Mouse (Mus musculus) 3T3-L1 (cell line): Measurements from ENCODE around the gene Iqcn.

Experiments
- DNase-seq: peaks from one replicate; pipeline ENCODE4 v3.0.0-alpha.2; 2015; ENCODE audit warnings: low read depth, low spot score

The Iqcn gene

DNA sequence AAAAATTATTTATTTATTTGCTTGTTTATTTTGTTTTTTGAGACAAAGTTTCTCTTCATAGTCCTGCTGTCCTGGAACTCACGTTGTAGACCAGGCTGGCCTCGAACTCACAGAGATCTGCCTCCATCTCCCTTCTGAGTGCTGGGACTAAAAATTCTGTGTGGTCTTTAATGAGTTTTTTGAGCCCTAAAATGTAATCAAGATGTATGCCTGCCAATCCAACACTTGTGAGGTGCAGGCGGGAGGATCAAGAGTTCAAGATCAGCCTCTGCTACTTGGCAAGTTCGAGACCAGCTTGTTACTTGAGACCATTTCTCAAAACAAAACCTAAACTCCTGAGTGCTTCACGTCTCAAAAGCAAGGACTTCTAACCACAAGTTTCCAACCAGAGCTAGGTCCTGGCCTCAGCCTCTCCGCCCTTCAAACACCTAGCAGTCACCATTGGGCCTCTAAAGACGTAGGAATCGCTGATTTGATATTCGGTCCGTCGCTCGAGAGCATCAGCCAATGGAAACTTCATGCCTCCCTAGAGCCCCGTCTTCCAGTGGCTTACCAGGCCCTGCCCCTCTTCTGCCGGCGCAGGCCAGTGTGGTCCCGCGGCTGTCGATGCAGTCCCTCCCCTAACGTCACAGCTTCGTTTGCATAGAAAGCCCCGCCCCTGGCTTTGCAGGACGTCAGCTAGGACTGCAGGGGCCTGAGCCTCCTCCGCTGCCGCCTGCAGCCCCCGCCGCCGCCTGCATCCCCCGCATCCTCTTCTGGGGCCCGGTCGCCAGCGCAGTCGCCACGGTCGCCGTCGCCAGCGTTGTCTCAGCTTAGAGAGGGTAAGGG is 51.0 kb downstream of the Iqcn start, which contains the start of gene Rab3a:
Gene Rab3a, plus strand, starts transcription at position 637 of the 828 bp plus-strand sequence.
- peak; percentile 100 for DNase-seq

DNA sequence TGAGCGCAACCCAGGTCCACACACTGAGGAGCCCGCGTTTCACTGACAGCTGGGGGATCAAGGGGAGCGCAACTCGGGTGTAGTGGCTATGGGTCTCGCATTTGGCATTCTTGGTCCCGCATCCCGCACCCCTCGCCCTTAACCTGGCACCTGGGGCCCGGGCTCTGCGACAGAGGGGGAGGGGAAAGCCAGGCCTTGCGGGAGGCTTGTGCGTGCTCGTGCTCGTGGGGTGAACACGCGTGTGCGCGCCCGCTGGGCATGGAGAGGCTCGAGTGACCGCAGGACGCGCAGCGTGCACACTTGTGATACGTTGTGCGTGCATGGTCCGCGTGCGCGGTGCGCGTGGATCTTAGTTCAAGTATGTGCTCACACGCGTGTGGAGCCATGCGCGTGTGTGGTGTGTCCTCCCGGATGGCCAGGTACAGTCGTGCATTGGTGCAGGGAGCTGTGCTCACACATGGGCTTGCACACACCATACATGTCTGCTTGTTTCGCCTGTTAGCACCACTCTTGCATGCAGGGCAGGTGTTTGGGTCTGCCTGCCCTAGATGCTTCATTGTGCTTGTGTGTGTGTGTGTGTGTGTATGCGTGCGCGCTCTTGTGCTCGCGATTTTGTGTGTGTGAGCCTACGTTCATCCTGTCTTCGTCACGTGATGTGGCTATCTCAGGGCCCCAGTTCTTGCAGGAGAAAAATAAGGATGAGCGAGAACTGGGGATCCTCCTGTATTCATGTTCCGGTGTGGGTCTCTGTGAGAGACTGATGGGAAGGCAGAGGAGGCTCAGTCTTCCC is 51.8 kb downstream of the Iqcn start:
- DNase-seq, result peak; percentile 55

DNA sequence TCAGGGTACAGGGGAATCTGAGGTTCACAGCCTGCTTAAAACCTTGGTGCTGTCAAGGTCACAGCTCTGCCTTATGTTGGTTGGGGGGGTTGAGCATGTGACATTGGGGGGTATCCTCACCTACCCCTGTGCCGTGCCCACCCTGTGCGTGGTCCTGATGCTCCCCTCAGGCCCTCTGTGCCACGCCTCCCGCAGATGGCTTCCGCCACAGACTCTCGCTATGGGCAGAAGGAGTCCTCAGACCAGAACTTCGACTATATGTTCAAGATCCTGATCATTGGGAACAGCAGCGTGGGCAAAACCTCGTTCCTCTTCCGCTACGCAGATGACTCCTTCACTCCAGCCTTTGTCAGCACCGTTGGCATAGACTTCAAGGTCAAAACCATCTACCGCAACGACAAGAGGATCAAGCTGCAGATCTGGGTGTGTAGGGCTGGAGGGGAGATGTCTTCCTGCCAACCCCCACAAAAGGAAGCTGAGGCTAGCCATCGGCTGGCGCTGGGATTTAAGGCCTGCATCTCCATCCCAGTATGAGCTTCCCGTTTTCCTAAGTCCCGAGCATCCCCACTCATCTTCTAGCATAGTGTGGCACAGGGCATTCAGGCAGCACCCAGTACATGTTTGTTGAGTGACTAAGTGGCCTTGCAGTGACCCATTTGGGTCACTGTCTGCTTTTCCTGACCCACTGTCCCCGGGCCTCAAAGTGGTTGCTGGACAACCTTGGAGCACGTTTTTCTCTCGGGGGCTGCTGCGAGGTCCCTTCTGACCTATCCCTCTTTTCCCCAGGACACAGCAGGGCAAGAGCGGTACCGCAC is 52.6 kb downstream of the Iqcn start:
- no peak for DNase-seq

DNA sequence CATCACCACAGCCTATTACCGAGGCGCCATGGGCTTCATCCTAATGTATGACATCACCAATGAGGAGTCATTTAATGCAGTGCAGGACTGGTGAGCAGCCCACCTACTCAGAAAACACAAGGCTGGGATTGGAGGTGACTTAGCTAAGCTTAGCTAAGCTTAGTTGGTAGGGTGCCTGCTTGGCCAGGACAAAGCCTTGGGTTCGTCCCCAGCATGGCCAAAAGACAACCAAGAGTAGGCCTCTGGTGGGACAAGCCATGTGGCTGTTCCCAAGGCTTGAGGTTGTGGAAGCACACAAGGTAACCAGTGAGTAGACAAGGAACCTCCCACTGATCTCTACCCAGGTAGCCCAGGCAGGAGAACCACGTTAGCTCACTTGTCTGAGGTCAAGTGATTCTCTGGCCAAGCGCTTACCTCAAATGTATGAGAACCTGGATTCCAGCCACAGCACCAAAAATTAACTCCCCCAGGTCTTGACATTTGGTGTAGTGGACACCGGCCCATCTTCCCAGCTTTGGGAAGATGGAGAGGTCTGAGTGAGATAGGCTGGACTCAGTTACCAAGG is 53.3 kb downstream of the Iqcn start:
- no peak for DNase-seq

DNA sequence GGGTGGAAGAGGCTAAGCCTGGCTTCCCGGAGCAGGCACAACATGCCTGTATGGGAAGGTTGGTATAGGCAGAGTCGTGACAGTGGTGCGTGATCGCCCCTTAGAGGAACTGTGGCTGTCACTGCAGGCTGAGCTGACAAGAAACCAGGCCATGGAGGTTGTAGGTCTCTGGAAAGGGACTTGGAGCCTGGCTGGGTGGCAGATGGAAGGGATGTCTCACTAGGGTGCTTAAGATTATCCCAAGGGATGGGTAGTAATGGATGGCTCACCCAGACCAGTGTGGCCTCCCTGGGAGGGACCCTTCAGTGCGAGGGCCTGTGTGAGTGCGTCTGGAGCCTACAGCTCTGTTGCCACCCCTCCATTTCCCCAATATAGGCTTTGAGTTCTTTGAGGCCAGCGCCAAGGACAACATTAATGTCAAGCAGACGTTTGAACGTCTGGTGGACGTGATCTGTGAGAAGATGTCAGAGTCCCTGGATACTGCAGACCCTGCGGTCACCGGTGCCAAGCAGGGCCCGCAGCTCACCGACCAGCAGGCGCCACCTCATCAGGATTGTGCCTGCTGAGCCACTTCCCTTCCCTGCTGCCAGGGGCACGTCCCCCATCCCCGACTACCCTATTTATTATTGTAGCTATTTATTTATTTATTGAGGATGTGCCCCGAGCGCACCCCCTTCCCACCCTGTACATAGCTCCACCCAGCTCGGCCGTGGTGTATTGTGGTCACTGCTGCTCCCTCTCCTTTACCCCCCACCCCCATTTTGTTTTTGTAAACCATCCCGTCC is 54.5 kb downstream of the Iqcn start:
- peak; percentile 71 for DNase-seq

DNA sequence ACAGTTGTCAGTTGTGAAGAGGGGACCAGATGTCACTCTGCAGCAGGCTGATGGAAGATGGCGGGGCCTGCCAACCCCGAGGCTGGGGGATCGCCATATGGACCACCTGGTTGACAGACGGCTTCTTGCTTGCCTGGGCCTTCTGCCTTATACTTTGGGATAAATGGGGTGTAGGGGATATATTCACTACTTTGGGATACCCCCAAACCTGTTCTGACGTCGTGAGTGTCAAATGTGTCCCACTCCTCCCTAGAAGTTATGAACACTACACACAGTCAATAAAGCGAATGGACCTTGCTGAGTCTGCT is 55.0 kb downstream of the Iqcn start:
- no peak for DNase-seq

DNA sequence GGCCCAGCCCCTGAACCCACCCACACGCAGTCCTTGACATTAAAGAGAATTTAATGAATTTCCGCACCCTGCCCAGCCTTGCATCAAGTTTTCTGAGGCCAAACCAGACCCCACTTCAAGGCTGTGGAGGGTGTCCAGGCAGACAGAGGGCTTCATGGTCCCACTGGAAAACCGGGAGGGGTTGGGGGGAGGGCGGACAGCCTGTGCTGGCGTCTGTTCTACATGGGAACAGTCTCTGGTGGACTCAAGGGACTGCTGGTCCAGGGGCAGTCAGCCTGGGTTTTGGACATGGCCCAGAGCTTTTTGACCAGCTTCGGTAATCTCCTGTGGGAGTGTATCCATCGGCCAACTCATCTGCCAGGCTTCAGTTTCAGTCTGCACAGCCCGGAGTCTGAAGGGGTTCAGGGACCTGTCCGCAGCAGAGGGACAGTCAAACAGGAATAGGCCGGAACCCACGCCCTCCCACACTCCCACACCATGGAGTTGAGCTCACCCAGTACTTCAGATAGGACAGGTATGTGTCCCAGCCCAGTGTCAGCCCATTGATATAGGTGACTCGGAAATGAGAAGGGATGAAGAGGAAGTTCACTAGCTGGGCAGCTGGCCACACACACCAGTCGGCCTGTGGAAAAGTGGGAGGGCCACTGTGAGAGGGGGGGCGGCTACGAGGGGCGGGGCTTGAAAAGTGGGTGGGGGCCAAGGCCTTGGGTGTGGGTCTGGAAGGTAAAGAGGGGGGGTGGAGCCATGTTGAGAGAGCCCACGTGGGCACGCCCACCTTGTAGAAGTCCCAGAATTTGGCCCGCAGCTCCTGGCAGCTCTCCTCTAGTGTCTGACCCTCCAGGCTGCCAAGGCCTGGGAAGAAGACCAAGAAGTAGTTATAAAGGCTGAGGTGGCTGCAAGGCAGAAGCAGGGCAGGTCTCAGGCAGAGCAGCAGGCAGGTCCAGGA is 55.6 kb downstream of the Iqcn start:
- DNase-seq, result peak; percentile 70

DNA sequence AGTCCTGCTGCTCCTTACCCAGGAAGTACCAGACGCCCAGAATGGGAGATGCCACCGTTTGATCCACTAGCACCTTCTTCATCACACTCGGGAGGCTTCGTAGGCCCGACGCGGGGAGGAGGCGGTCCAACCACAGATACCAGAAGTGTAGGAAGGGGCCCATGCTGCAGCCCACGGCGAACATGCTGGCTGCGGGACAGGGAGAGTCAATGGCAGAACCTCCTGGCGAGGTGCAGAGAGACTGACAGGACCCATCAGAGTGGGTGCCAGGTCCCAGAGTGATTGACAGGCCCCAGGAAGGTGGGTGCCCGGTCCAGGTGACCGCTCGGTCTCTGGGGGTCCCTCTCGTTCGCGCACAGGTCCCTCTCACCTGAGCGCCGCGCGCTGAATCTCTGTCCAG is 57.1 kb downstream of the Iqcn start:
- DNase-seq, result no peak

DNA sequence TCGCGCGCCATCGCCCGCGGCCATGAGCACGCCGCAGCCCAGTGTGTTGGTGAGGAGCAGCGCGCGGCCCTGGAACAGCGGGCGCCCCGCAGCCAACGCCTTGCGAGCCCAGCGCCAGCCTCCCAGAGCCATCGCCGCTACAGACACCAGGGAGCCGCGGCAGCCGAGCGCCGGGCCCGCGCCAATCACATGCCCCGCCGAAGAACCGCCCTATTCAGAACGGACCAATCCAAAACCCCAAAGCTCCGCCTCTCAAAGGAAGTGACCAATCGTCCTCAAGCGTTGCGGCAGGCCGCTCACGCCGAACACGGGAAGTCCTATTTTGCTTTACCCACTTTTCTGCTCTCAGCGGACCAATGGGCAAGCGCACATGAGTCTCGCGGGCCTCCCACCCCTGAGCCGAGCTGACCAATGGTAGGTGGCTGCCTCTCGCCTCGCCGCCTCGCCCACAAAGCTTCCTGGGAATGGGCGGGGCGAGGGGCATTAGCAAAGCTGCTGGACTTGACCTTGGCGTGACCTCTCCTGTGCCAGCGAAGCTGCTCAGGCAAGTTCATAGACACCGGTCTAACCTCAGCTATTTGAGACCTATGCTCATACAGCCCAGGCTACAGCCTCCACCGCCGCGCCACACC is 57.6 kb downstream of the Iqcn start, which contains the start of gene Mpv17l2:
Gene Mpv17l2, minus strand, starts transcription at position 172 of the 632 bp plus-strand sequence.
- DNase-seq, result peak; percentile 100

DNA sequence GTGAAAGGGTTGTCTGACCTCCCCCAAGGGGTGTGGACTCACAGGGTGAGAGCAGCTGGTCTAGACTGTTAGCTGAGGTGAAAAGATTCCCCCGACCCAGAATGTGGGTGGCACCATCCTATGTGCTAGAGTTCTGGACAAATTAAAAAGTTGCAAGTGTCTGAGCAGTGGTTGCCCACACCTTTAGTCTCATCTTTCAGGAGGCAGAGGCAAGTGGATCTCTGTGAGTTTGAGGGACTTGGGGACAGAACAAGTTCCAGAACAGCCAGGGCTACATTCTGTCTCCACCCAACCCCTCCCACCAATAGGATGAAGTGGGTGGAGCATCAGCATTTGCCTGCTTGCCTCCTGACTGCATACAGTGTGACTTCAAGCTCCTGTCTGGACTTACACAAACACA is 58.9 kb downstream of the Iqcn start:
- DNase-seq, result no peak

DNA sequence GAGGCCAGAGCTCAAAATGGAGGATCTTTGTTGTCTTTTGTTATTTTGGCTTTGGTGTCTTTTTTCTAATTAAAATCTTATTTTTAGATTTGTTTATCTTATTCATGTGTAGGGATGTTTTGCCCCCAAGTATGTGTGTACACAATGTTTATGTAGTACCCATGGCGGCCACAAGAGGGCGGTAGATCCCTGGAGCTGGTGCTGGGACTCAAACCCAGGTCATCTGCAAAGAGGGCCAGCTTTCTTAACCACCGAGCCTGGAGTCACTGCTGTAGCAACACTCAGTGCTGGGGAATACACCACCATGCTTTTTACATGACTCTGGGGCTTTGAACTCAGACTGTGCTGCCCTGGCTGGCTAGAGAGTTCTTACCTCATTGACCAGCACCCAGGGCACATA is 60.1 kb downstream of the Iqcn start:
- peak; percentile 83 for DNase-seq

DNA sequence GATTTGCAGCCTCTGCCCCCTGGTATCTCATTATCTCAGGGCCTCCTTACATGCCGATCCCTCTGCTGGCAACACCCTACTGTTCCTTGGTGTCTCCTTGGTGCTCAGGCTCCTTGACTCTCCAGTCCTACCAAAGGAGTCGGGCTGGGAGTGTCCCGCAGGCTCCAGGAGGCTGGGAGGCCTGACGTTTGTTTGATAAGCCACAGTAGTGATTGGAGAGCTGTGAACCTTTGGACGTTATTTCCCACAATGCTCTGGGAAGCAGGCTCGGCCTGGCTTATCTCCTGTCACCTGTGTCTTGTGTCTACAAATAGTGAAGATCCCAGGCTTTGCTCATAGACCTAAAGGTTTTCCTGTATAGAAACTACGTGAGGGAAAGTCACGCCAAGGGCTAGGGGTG is 60.8 kb downstream of the Iqcn start:
- DNase-seq, result no peak

DNA sequence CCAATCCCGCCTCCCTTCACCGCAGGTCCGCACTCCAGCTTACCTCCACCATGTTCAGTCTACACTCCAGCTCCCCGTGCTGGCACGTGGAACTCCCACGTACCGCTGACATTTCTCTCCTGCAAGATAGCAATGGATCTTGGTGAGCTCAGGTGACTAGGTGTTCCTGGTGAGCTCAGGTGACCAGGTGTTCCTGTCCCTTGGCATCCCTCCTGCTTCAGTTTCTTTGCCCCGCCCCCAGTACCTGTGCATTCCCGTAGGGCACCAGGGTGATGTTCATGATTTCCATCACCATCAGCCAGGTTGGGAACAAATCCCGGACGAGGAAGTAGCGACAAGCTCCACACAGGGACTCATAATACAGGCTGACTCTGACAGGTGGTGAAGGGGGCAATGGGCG is 61.4 kb downstream of the Iqcn start:
- no peak for DNase-seq

DNA sequence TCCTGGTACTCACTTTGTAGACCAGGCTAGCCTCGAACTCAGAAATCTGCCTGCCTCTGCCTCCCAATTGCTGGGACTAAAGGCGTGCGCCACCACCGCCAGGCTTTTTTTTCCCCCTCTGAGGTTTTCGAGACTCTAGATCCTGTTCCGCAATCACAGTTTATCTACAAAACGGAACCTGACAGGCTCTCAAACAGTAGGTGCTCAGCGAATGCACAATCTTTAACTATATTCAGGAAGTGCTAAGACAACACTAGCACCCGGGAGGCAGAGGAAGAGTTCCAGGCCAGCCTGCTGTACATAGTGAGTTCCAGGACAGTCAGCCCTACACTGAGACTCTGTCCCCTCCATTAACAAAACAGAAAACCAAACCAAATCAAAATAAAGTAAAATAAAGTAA is 62.1 kb downstream of the Iqcn start:
- DNase-seq, result no peak

DNA sequence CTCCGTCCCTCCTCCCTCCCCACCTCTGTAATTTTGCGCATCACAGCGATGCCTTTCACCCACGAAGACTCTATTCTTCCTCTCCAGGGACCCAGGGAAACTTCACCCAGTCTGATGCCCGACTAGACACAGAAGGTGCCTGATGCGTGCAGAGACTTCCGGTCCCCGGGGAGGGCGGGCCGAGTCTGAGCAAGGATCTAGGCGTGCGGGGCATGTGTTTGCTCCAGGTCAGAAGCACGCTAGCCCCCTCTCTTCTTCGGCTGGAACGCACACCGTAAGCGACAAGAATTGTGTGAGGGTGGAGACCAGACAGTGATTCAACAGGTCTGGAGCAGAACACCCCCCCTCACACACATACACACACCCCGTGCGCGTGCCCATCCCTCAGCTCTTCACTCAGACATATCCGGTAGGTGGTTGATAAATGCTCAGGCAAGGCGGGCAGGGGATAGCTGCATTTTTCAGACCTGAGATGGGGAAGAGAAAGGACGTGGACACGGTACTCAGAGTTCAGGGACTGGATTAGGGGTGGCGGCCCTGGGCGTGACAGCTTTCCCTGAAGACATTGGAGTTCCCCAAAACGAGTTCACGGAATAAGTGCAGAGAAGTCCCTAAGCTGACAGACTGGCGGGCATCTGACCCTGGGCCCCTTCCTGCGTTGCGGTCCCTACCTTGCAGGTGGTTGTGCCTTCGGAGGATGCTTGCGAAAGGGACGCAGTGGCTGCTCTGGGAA is 62.7 kb downstream of the Iqcn start:
- DNase-seq, result peak; percentile 71

DNA sequence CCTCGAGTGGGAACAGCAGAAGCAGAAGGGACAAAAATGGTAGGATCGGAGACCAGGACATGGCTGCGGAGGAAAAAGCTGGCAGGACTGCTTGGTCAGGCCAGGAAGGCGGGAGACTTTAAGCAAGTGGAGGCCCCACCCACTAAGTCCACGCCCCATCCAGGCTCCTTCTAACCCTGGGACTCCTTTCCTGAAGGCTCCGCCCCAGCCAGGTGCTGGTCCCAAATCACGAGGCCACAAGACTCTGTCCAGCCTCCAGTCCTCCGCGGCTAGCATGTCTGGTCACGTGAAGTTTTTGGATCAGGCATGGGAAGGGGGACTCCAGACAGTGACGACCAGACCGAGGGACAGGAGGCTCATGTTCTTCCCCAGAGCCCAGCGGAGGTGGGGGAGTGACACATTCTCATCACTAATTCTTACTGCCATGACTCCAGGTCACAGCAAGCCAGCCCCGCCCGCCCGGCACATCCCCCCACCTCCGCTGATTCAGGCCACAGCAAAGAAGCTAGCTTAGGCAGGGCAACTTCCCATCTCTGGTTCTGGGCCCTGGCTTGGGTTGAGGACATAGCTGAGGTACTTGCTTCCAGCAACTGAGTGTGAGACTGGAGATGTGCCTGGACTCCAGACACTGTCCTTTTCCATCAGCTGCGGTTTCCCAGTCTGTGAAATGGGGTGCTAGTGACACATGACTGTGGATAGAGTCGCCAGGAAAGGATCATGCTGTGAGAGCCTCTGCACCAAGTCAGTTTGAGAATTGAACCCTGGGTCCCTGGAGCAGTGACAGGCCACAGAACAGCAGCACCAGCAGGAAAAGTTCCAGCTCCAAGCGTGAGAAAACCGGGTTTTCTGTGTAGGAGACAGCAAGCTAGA is 63.5 kb downstream of the Iqcn start:
- peak; percentile 95 for DNase-seq
